In genomic region chr2:146470947-146471346, GRCm38 (mm10) we compare ENCODE assay signal across 13 mouse cellular contexts. TPM values are rescaled to one million over a fixed set of nuclear protein-coding genes. Genes with fewer than 3 reads are reported as not detected.
A peak's percentile ranks its signal among the peaks of the same experiment; 100 is the strongest.
DNase-seq lines count a peak whose midpoint lies in the region; ATAC-seq lines count a peak whose summit lies in the region.
"Had no signal": no experiment of that assay in that cellular context is flagged by ENCODE, and none has a peak within 500 bp of the region (broad histone marks: within the 10 kb centered on the region; RNA-seq: fewer than 3 reads in every experiment).

No protein-coding gene starts in this region.

- H3K4me3 ChIP-seq in heart, embryonic 14.5 days (ENCODE audit: control insufficient read depth in 1 of 2, insufficient read depth in 1 of 2, low read depth in 1 of 2, low read length in 2 of 2): no peak overlapping the region
- H3K4me3 ChIP-seq in intestine, embryonic 15.5 days (replicated peaks): no peak overlapping the region

- H3K27me3 ChIP-seq in heart, embryonic 14.5 days (ENCODE audit: control insufficient read depth, insufficient read depth, low read length): no peaks in the 10 kb centered on the region
- H3K27me3 ChIP-seq in intestine, embryonic 15.5 days (replicated peaks): no peaks in the 10 kb centered on the region

- 16% methylated on average over 5 of the region's 5 CpGs for whole genome bisulfite sequencing in heart, embryonic 14.5 days
- WGBS in intestine, embryonic 15.5 days: 53% methylated on average over 5 of the region's 5 CpGs

- ATAC-seq in heart, embryonic 14.5 days (ENCODE audit: insufficient number of reproducible peaks, insufficient read depth, low FRiP score, low read depth): 0 out of 2 replicates have a peak, but pooled peaks have one; percentile 54
- peak; percentile 44 for ATAC-seq in intestine, embryonic 15.5 days
- ATAC-seq: CD4-positive, CD25-positive, alpha-beta regulatory T cell, adult 4 months had no signal

- no peak overlapping the region for H3K4me2 ChIP-seq in heart, embryonic 14.5 days (ENCODE audit: low read length)
- no peak overlapping the region for H3K4me2 ChIP-seq in intestine, embryonic 15.5 days (replicated peaks)

- H3K4me1 ChIP-seq in heart, embryonic 14.5 days (ENCODE audit: control insufficient read depth in 2 of 2, insufficient read depth in 2 of 2, low read length in 2 of 2): peaks cover 4 to 15% of the 10 kb centered on the region in 2 experiments; a peak in 3 of 4 replicates
- H3K4me1 ChIP-seq in intestine, embryonic 15.5 days (replicated peaks): 0 out of 2 replicates have a peak, but pooled peaks cover 4% of the 10 kb centered on the region

- no peak overlapping the region for H3K9ac ChIP-seq in heart, embryonic 14.5 days (ENCODE audit: low read length)
- no peak overlapping the region for H3K9ac ChIP-seq in intestine, embryonic 15.5 days

- H3K9me3 ChIP-seq in heart, embryonic 14.5 days (ENCODE audit: control insufficient read depth, low read length): no peaks in the 10 kb centered on the region
- H3K9me3 ChIP-seq in intestine, embryonic 15.5 days: no peaks in the 10 kb centered on the region

- no peak for DNase-seq in heart, postnatal 25 days (ENCODE audit: low spot score)
- peak; percentile 3 to 18 for DNase-seq in spleen, postnatal 36 days (ENCODE audit: low spot score in 2 of 2)
- DNase-seq in spleen, adult 18-20 months: no peak
- DNase-seq in spleen, postnatal 4 days (ENCODE audit: low spot score in 2 of 2): peak; percentile 54 to 69
- no peak for DNase-seq in left cerebral cortex, postnatal 25 days (ENCODE audit: low spot score in 2 of 2)
- DNase-seq in urinary bladder, adult 2 months (ENCODE audit: low spot score): no peak
- DNase-seq: adrenal gland, postnatal 14 days; cerebellum, adult 2 months; kidney, adult 18-20 months; thymus, postnatal 4 days had no signal

- H3K27ac ChIP-seq in heart, embryonic 14.5 days (replicated peaks in 1 of 2; ENCODE audit: control insufficient read depth in 1 of 2, insufficient read depth in 1 of 2, low read depth in 2 of 2, low read length in 2 of 2): 0 out of 4 replicates have a peak overlapping the region, but pooled peaks of 1 of the 2 experiments have one; percentile 33
- H3K27ac ChIP-seq in intestine, embryonic 15.5 days: 0 out of 2 replicates have a peak overlapping the region, but pooled peaks have one; percentile 6

- no peaks in the 10 kb centered on the region for H3K36me3 ChIP-seq in heart, embryonic 14.5 days (ENCODE audit: control insufficient read depth, insufficient read depth, low read length)
- H3K36me3 ChIP-seq in intestine, embryonic 15.5 days: no peaks in the 10 kb centered on the region

- intact Hi-C loops in heart, postnatal 25 days (cut with DNase I): no loop called here
- intact Hi-C loops in left cerebral cortex, postnatal 25 days (cut with DNase I): loop anchor here (1.0 to 5.0 kb wide), 2 partner anchors 142 to 706 kb away; no protein-coding TSS in a partner anchor

RNA-seq across cellular contexts. Expression of gene Ralgapa2, which starts 41.2 kb away (rescaled TPM):
- 11.0 and 13.0 TPM in 2 replicates for polyA plus RNA-seq in heart, embryonic 14.5 days (2014; fragmentation: Nextera tagmentation; extraction: Ambion mirVana)
- total RNA-seq in heart, postnatal 25 days (2021): 10 to 100 TPM; 40.4 to 46.1 TPM
- 8.5 and 9.2 TPM in 2 replicates for polyA plus RNA-seq in intestine, embryonic 15.5 days (2015; fragmentation: Nextera tagmentation; extraction: Ambion mirVana)
- total RNA-seq in left cerebral cortex, postnatal 25 days (2021): 10 to 100 TPM; 20.2 to 24.5 TPM
- polyA plus RNA-seq in urinary bladder, adult 2 months (2012; rRNA removed): 10.1 and 12.8 TPM in 2 replicates

Comparison
In these comparisons a context has a peak if more than half of its experiments do, and no peak if none do; other contexts are left out.
1. DNase-seq: peak in spleen, postnatal 36 days (2 of 2) and spleen, postnatal 4 days (2 of 2); none in heart, postnatal 25 days (single experiment), spleen, adult 18-20 months (0 of 2), left cerebral cortex, postnatal 25 days (0 of 2) and urinary bladder, adult 2 months (single experiment).